Mouse (Mus musculus) neural tube, embryonic 15.5 days (tissue): ENCODE results near the gene Map1b. TPM values are rescaled to one million over a fixed set of nuclear protein-coding genes. Genes with fewer than 3 reads are reported as not detected.

Experiments used
- ATAC-seq: fragments of 200-750 bp; cut with Nextera tagmentation; 2 replicates; pipeline ENCODE4 v1.8.0; 2017; ENCODE audit warnings: mild to moderate bottlenecking, moderate TSS enrichment, moderate library complexity; ENCODE audit not compliant: low FRiP score
- H3K27ac ChIP-seq: fragments of 300-500 bp; sonication (generic); replicated peaks from 2 replicates; pipeline ENCODE4 v1.5.1; 2015; ENCODE audit warnings: mild to moderate bottlenecking, inconsistent platforms
- H3K27me3 ChIP-seq: fragments of 300-500 bp; sonication (generic); replicated peaks from 2 replicates; pipeline ENCODE4 v1.6.1; 2015; ENCODE audit warnings: inconsistent platforms
- H3K36me3 ChIP-seq: fragments of 300-500 bp; sonication (generic); 2 replicates; pipeline ENCODE4 v1.6.1; 2015; ENCODE audit warnings: inconsistent platforms
- H3K4me1 ChIP-seq: fragments of 300-500 bp; sonication (generic); 2 replicates; pipeline ENCODE4 v1.6.1; 2015; ENCODE audit warnings: inconsistent platforms
- H3K4me2 ChIP-seq: fragments of 300-500 bp; sonication (generic); 2 replicates; pipeline ENCODE4 v1.6.1; 2015; ENCODE audit warnings: inconsistent platforms, mild to moderate bottlenecking, moderate library complexity
- H3K4me3 ChIP-seq: fragments of 300-500 bp; sonication (generic); replicated peaks from 2 replicates; pipeline ENCODE4 v1.5.1; 2015; ENCODE audit warnings: mild to moderate bottlenecking, inconsistent platforms
- H3K9ac ChIP-seq: fragments of 300-500 bp; sonication (generic); replicated peaks from 2 replicates; pipeline ENCODE4 v1.6.1; 2015; ENCODE audit warnings: mild to moderate bottlenecking, inconsistent platforms
- H3K9me3 ChIP-seq: fragments of 300-500 bp; sonication (generic); replicated peaks from 2 replicates; pipeline ENCODE4 v1.6.1; 2016; ENCODE audit warnings: inconsistent platforms
- WGBS: fragments of 180-500 bp; shearing (Covaris S2); methylation state at CpG from one replicate; pipeline ENCODE4 v1.1.7; 2015; ENCODE audit warnings: mixed read lengths; 5-methylcytosine and 5-hydroxymethylcytosine counted together
- polyA plus RNA-seq: library from polyadenylated mRNA; unstranded; fragments of >200 nt; fragmentation: Nextera tagmentation; extraction: Ambion mirVana; gene quantifications from 2 replicates; pipeline ENCODE4 v1.2.1, GENCODE M21; 2015

Map1b gene
- polyA plus RNA-seq, 1 experiment from 2014 or later: 1,697 TPM

DNA sequence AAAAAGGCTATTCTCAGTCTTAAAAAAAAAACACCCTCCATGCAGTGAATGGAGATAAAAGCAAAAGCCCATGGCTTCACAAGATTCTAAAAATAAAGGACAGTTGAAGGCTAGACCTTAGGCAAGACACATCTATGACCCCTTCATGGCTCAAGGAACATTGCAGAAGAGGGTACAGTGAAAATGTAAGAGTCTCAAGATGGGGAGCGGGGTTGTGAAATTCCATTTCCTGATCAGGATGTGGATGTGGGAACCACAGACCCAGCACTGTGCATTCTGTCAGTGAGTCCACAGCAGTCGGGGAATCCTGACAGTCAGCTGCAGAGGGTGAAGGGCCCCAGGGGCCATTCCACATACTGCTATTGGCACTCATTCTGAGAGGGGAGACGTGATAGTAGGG lies 123.2 kb downstream of the Map1b start:
- no peaks in the 10 kb centered on the region for H3K27me3 ChIP-seq
- 79% methylated on average over 3 of the region's 3 CpGs for WGBS
- no peak overlapping the region for H3K27ac ChIP-seq
- H3K36me3 ChIP-seq: no peaks in the 10 kb centered on the region
- no peak for ATAC-seq
- no peak overlapping the region for H3K9ac ChIP-seq
- H3K4me3 ChIP-seq: no peak overlapping the region
- no peaks in the 10 kb centered on the region for H3K9me3 ChIP-seq
- peaks cover 20% of the 10 kb centered on the region for H3K4me1 ChIP-seq
- H3K4me2 ChIP-seq: no peak overlapping the region

DNA sequence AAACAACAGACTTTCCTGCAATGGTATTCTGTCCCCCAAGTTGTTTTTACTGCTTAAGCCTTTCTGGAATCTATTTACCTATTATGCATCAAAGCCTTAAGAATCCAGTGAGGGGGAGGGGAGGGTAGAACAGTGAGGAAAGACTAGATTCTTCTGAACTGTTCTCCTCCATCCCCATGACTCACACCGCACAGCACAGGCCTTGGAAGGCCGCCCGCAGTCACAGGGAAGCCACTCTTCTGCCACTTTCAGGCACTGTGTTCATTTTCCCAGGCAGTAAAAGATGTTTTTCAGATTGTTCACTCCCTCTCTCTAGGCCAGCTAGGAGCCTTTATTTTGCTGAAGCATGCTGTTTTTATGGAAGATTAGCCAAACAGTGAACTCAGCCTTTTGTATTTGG lies 124.9 kb downstream of the Map1b start:
- no peak for ATAC-seq
- Histone ChIP-seq H3K27ac (0 out of 2 replicates have a peak overlapping the region, but pooled peaks have one; percentile 23), H3K9me3 (no peaks in the 10 kb centered on the region), H3K4me2 (no peak overlapping the region), H3K9ac (no peak overlapping the region), H3K36me3 (no peaks in the 10 kb centered on the region), H3K4me1 (peaks cover 16% of the 10 kb centered on the region; the same call in 1 of the 2 replicates), H3K27me3 (no peaks in the 10 kb centered on the region), H3K4me3 (no peak overlapping the region)
- WGBS: 78% methylated on average over 3 of the region's 3 CpGs

DNA sequence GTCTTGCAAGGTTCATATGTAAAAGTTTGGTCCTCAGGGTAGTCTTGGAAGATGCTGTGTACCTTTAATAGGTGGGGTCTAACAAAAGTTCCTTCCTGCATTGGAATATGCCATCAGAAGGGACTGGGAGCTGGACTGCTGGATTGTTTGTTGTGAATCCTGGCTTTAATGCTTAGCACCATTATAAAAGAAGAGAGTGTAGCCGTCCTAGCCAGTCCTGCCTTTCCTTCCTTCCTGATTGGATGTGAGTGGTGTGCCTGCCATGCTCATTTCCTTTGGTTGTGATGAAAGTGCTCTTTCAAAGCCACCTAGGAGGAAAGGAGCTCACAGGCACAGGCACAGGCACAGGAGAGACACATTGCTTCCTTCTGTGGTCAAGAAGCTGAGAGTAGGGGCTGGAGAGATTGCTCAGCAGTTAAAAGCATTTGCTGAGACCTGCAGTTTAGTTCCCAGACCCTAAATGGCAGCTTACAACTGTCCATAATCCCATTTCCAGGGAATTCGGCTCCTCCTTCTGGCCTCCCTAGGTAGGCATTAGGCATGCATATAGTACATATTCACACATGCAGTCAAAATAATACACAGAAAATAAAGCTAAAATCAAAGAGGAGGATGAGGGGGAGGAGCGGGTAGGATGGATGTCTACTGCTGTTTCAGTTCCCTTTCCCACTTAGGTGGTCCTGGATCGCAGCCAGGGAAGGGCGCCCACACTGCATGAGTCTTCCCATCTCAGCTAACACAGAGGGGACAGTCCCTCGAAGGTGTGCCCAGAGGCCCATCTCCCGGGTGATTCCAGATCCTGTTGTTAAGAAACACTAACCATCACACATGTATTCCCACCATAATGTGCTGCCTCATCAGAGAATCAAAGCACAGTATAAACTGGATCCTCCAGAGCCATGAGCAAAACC lies 128.2 kb downstream of the Map1b start:
- Histone ChIP-seq H3K4me2 (no peak overlapping the region), H3K4me3 (no peak overlapping the region), H3K4me1 (peaks cover 7% of the 10 kb centered on the region; the same call in 1 of the 2 replicates), H3K27me3 (no peaks in the 10 kb centered on the region), H3K9ac (no peak overlapping the region), H3K36me3 (no peaks in the 10 kb centered on the region), H3K9me3 (no peaks in the 10 kb centered on the region), H3K27ac (no peak overlapping the region)
- no peak for ATAC-seq
- WGBS: 64% methylated on average over 7 of the region's 7 CpGs

DNA sequence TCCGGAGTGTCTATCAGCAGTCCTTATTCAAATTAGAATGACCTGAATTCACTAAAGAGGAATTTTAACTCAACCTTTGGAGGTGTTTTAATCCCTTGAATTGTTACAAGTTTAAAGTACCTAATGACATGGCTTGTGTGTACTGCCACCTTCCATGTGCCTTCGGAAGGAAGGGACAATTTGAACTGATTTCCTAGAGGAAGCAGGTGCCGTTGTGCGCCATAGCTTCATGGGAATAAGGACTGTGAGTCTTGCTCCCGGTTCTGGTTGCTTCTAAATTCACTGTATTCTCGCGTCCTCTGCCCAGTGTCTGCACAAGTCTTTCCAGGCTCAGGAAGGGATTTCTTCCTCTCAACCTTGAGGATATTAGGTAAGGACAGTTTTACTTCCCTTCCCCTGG lies 130.0 kb downstream of the Map1b start:
- Histone ChIP-seq H3K27me3 (no peaks in the 10 kb centered on the region), H3K36me3 (no peaks in the 10 kb centered on the region), H3K4me3 (no peak overlapping the region), H3K4me1 (peaks cover 7% of the 10 kb centered on the region; the same call in 1 of the 2 replicates), H3K9ac (no peak overlapping the region), H3K4me2 (no peak overlapping the region), H3K27ac (no peak overlapping the region), H3K9me3 (no peaks in the 10 kb centered on the region)
- no peak for ATAC-seq
- 84% methylated on average over 7 of the region's 7 CpGs for WGBS

DNA sequence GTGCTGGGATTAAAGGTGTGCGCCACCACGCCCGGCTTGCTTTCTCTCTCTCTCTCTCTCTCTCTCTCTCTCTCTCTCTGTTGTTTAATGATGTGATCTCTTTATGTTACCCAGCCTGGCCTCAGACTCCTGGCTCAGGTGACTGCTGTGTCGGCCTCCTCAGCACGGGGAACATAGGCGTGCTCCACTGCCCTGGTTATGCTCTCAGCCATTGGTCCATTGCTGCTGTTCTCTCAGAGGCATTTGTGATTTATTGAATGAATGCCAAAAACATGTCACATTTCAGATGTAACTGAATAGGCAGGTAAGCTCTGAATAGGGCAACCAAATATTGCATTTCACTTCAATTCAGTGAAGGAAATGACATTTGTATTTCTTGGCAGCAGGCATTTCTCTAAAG lies 130.4 kb downstream of the Map1b start:
- Histone ChIP-seq H3K4me2 (no peak overlapping the region), H3K4me1 (peaks cover 7% of the 10 kb centered on the region; the same call in 1 of the 2 replicates), H3K9ac (no peak overlapping the region), H3K9me3 (no peaks in the 10 kb centered on the region), H3K4me3 (no peak overlapping the region), H3K27ac (no peak overlapping the region), H3K27me3 (no peaks in the 10 kb centered on the region), H3K36me3 (no peaks in the 10 kb centered on the region)
- ATAC-seq: no peak
- 86% methylated on average over 6 of the region's 6 CpGs for WGBS

DNA sequence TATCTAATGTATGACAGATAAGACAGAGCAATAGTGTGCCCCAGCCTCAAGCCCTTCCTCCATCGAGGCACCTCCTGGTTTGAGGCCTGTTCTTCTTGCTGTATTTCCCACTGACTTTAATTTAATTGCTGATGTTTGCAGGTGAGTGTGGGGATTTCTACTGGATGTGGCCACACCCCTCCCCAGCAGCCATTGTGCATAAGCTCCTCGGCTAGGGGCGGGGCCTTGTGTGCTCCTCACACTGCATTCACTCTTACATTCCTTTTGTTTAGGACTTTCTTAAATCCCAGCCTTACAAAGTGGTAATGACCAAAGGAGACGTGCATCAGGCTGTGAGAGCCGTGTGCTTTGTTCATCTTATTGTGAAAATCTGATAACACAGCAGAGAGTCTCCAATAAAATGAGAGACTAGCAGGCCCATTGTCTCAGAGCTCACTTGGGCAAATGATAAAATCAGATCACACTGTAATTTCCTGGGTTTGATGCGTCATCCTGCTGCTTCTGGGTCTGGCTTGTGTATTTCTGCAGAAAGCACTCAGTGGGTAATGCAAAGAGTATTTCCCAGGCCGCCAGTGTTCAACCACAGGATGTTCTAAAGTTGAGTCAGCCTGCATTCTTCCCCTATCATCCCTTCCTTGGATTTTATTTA lies 131.7 kb downstream of the Map1b start:
- Histone ChIP-seq H3K4me1 (peaks cover 7% of the 10 kb centered on the region; the same call in 1 of the 2 replicates), H3K27me3 (no peaks in the 10 kb centered on the region), H3K9me3 (no peaks in the 10 kb centered on the region), H3K36me3 (no peaks in the 10 kb centered on the region), H3K9ac (no peak overlapping the region), H3K4me2 (no peak overlapping the region), H3K27ac (no peak overlapping the region), H3K4me3 (no peak overlapping the region)
- no peak for ATAC-seq
- 71% methylated on average over 7 of the region's 7 CpGs for WGBS

DNA sequence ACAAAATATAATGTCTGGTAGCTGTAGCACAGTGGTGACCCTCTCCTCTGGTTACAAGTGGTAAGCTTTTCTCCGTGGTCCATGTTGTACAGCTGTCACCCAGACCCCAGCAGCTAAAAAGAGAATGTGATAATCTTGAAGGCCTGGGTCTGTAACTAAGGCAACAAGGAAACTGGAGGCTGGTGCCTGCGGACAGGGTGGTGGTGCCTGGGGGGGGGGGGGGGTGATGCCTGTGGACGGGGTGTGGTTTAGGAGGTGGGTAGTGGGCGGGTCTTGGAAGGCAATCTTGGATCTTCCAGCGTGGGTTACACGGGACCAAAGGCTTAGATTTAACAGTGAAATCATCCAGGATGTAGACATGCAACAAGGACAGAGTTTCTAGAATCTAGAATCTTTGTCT lies 134.0 kb downstream of the Map1b start:
- H3K9ac ChIP-seq: no peak overlapping the region
- H3K4me3 ChIP-seq: no peak overlapping the region
- no peak for ATAC-seq
- 61% methylated on average over 6 of the region's 6 CpGs for WGBS
- no peaks in the 10 kb centered on the region for H3K4me1 ChIP-seq
- no peaks in the 10 kb centered on the region for H3K27me3 ChIP-seq
- no peak overlapping the region for H3K27ac ChIP-seq
- no peak overlapping the region for H3K4me2 ChIP-seq
- H3K36me3 ChIP-seq: no peaks in the 10 kb centered on the region
- H3K9me3 ChIP-seq: no peaks in the 10 kb centered on the region

DNA sequence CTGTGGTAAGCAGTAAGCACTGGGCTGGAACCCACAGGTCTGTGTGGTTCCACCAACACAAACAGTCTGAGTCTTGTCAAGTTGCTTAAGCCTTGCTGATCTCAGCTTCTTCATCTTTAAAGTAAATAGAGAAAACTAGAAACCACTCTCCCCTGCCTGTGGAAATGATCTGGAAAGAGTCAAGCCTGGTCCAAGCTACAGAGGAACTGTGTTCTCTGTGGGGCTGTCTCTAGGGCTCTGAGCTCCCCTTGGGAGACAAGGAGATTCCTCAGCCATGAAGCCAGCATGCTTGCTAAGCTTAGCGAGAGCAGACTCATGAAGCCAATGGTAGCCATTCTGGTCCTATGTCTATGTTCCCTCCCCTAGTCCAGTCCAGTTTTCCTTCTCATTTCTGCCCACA lies 138.1 kb downstream of the Map1b start:
- Histone ChIP-seq H3K4me2 (no peak overlapping the region), H3K4me3 (no peak overlapping the region), H3K27me3 (no peaks in the 10 kb centered on the region), H3K27ac (no peak overlapping the region), H3K9ac (no peak overlapping the region), H3K36me3 (no peaks in the 10 kb centered on the region), H3K4me1 (0 out of 2 replicates have a peak, but pooled peaks cover 3% of the 10 kb centered on the region), H3K9me3 (no peaks in the 10 kb centered on the region)
- ATAC-seq: no peak
- 81% methylated on average over 1 of the region's 1 CpGs for WGBS

DNA sequence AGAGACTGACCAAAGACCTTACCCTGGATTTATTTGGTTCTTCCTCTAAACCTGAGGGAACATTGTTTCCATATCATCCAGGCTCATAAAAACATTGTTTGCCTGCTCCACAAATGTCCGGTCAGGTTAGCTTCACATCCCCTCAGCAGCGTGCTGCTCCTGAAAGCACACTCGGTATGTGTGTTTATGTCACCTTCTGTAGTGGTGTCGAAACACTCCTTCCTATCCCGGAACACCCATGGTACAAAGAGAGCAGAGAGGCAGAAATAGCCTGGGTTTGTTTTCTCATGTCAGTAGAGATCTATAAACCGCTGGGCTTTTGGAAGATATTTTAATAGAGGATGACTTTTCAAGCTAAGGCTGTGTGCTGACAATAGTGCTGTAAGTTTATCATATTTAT lies 139.3 kb downstream of the Map1b start:
- no peak for ATAC-seq
- H3K27ac ChIP-seq: no peak overlapping the region
- H3K4me3 ChIP-seq: no peak overlapping the region
- H3K4me1 ChIP-seq: 0 out of 2 replicates have a peak, but pooled peaks cover 3% of the 10 kb centered on the region
- H3K9me3 ChIP-seq: no peaks in the 10 kb centered on the region
- no peaks in the 10 kb centered on the region for H3K27me3 ChIP-seq
- WGBS: 86% methylated on average over 6 of the region's 6 CpGs
- no peak overlapping the region for H3K9ac ChIP-seq
- H3K36me3 ChIP-seq: no peaks in the 10 kb centered on the region
- H3K4me2 ChIP-seq: no peak overlapping the region

DNA sequence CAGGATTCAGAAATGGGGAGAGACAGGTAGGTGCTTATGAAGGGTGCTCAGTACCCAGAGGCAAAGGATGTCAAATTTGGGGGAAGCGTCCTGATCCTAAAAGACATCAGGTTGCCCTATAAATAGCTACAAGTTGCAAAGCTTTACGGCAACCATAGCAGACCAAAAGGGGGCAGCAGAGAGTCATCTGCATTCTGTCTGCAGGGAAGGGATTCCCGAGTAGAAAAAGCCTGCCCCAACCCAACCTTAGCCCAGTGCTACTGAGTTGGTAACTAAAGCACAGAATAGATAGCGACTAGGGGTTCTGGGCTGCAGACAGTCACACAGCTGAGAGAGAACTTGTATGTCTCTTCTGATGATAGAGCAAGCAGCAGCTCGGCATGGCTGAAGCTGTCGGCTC lies 140.8 kb downstream of the Map1b start:
- Histone ChIP-seq H3K9me3 (no peaks in the 10 kb centered on the region), H3K4me2 (no peak overlapping the region), H3K27ac (no peak overlapping the region), H3K4me3 (no peak overlapping the region), H3K36me3 (no peaks in the 10 kb centered on the region), H3K4me1 (0 out of 2 replicates have a peak, but pooled peaks cover 3% of the 10 kb centered on the region), H3K9ac (no peak overlapping the region), H3K27me3 (no peaks in the 10 kb centered on the region)
- WGBS: 33% methylated on average over 6 of the region's 6 CpGs
- ATAC-seq: peak; percentile 50; the same call in 1 of the 2 replicates

DNA sequence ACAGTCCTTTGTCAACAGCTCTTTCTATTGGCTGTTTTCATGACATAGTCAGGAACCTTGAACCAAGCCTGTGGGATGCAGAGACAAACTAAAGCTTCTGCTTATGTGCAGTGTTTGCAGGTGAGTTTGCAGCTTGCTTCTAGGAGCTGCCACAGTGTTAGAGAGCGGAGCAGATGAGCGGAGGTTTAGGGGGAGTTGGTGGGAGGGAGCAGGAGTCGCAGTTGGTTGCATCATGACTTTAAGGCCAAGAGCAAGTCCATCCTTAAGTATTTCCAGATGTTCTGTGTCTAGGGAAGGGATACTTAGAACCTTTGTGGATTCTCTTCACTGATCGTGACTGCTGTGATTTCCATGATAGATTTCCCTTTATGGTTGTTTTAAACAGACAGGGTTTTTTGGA lies 142.1 kb downstream of the Map1b start:
- Histone ChIP-seq H3K27me3 (no peaks in the 10 kb centered on the region), H3K9me3 (no peaks in the 10 kb centered on the region), H3K9ac (no peak overlapping the region), H3K4me1 (0 out of 2 replicates have a peak, but pooled peaks cover 3% of the 10 kb centered on the region), H3K27ac (no peak overlapping the region), H3K36me3 (no peaks in the 10 kb centered on the region), H3K4me2 (no peak overlapping the region), H3K4me3 (no peak overlapping the region)
- ATAC-seq: no peak
- 88% methylated on average over 4 of the region's 4 CpGs for WGBS

DNA sequence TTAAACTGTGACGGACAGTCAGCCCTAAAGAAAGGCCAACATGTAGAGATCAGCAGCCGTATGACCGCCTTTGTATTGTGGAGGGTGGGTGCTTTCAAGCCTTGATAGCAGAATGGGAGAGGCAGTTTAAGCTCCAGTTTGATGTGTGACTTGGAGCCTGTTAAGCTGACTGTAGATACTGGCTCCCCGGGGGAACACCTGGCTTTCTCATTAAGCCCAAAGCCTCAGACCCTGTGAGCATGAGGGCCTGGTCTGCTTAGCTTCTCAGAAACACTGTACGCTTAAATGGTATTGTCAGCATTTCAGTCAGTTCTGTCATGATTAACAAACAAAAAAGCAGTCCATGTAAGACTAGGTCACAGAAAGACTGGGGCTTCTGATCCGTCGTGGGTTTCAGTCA lies 142.7 kb downstream of the Map1b start:
- Histone ChIP-seq H3K9me3 (no peaks in the 10 kb centered on the region), H3K4me1 (0 out of 2 replicates have a peak, but pooled peaks cover 3% of the 10 kb centered on the region), H3K27me3 (no peaks in the 10 kb centered on the region), H3K4me2 (no peak overlapping the region), H3K36me3 (no peaks in the 10 kb centered on the region), H3K9ac (no peak overlapping the region), H3K4me3 (no peak overlapping the region), H3K27ac (no peak overlapping the region)
- ATAC-seq: no peak
- 81% methylated on average over 7 of the region's 7 CpGs for WGBS
